Mouse (Mus musculus): ENCODE results near the gene Abcg4.
"Not testable (repeated sequence)": the region's sequence is repeated elsewhere in the genome, so short reads cannot be mapped to it uniquely, and the experiment has no call there.

Abcg4 gene

GRCm38 (mm10) chr9:44319887-44320798, 31.7 kb upstream of the Abcg4 start, which contains the start of gene C2cd2l:
Gene C2cd2l, minus strand, starts transcription at chr9:44320285.
- DNase-seq (ENCODE audit: low read depth, low spot score) = peak; percentile 91

GRCm38 (mm10) chr9:44319105-44319886, 30.9 kb upstream of the Abcg4 start:
- DNase-seq (ENCODE audit: low read depth, low spot score) = no peak

- DNase-seq (ENCODE audit: low read depth, low spot score) = no peak
Measured at GRCm38 (mm10) chr9:44318826-44319095, 30.3 kb upstream of the Abcg4 start.

GRCm38 (mm10) chr9:44318076-44318825, 29.8 kb upstream of the Abcg4 start:
- peak; percentile 76 for DNase-seq (ENCODE audit: low read depth, low spot score)

- DNase-seq (ENCODE audit: low read depth, low spot score) = no peak
Measured at GRCm38 (mm10) chr9:44317452-44317851, 29.0 kb upstream of the Abcg4 start.

GRCm38 (mm10) chr9:44314910-44315309, 26.5 kb upstream of the Abcg4 start:
- no peak for DNase-seq (ENCODE audit: low read depth, low spot score)

GRCm38 (mm10) chr9:44314257-44314547, 25.8 kb upstream of the Abcg4 start:
- DNase-seq (ENCODE audit: low read depth, low spot score) = peak; percentile 78

- no peak for DNase-seq (ENCODE audit: low read depth, low spot score)
Measured at GRCm38 (mm10) chr9:44313476-44314256, 25.3 kb upstream of the Abcg4 start.

- DNase-seq (ENCODE audit: low read depth, low spot score) = no peak
Measured at GRCm38 (mm10) chr9:44311136-44312134, 23.0 kb upstream of the Abcg4 start.

- no peak for DNase-seq (ENCODE audit: low read depth, low spot score)
Measured at GRCm38 (mm10) chr9:44310750-44311135, 22.3 kb upstream of the Abcg4 start.

- no peak for DNase-seq (ENCODE audit: low read depth, low spot score)
Measured at GRCm38 (mm10) chr9:44309756-44310155, 21.3 kb upstream of the Abcg4 start.

GRCm38 (mm10) chr9:44307248-44307647, 18.8 kb upstream of the Abcg4 start:
- DNase-seq (ENCODE audit: low read depth, low spot score) = no peak

GRCm38 (mm10) chr9:44306532-44306931, 18.1 kb upstream of the Abcg4 start:
- no peak for DNase-seq (ENCODE audit: low read depth, low spot score)

GRCm38 (mm10) chr9:44305466-44306079, 17.2 kb upstream of the Abcg4 start, which contains the start of gene Hinfp:
Gene Hinfp, minus strand, starts transcription at chr9:44305671.
- peak; percentile 97 for DNase-seq (ENCODE audit: low read depth, low spot score)

- not testable (repeated sequence) for DNase-seq (ENCODE audit: low read depth, low spot score)
Measured at GRCm38 (mm10) chr9:44300001-44300400, 11.6 kb upstream of the Abcg4 start.

GRCm38 (mm10) chr9:44292490-44292889, 4.1 kb upstream of the Abcg4 start:
- DNase-seq (ENCODE audit: low read depth, low spot score) = no peak

GRCm38 (mm10) chr9:44288959-44289291, 510 bp upstream of the Abcg4 start:
- no peak for DNase-seq (ENCODE audit: low read depth, low spot score)

- peak; percentile 69 for DNase-seq (ENCODE audit: low read depth, low spot score)
Measured at GRCm38 (mm10) chr9:44287401-44288075, 877 bp downstream of the Abcg4 start.

- no peak for DNase-seq (ENCODE audit: low read depth, low spot score)
Measured at GRCm38 (mm10) chr9:44287003-44287400, 1.4 kb downstream of the Abcg4 start.

Measured in retina, adult 2 months (tissue).